Mouse (Mus musculus) CH12.LX (cell line): ENCODE measurements around the gene Adam22. TPM values are rescaled to one million over a fixed set of nuclear protein-coding genes. Genes with fewer than 3 reads are reported as not detected.

Experiments
- DNase-seq: peaks from one replicate; pipeline ENCODE4 v3.0.0-alpha.2; 2013; ENCODE audit errors: extremely low read depth
- H3K27ac ChIP-seq: 2 replicates; pipeline ENCODE4 v1.5.1; 2012; ENCODE audit warnings: low read depth, mild to moderate bottlenecking, control low read depth, moderate library complexity; ENCODE audit not compliant: insufficient read depth
- H3K27me3 ChIP-seq: replicated peaks from 2 replicates; pipeline ENCODE3; 2012; ENCODE audit warnings: inconsistent platforms
- H3K36me3 ChIP-seq, 2 experiments: replicated peaks in 1 of 2; 2 replicates each; pipeline versions ENCODE3 to v1.6.1; 2012; ENCODE audit warnings: inconsistent platforms in 1 of 2, low read length in 1 of 2, mild to moderate bottlenecking in 1 of 2, mixed read lengths in 1 of 2, moderate library complexity in 1 of 2; ENCODE audit not compliant: control insufficient read depth in 1 of 2, insufficient read depth in 1 of 2
- H3K4me1 ChIP-seq, 2 experiments: 2 replicates each; pipeline ENCODE4 v1.6.1; 2012; ENCODE audit warnings: inconsistent platforms in 1 of 2, moderate library complexity in 1 of 2; ENCODE audit not compliant: insufficient read depth in 2 of 2, control insufficient read depth in 1 of 2
- H3K4me2 ChIP-seq: 2 replicates; pipeline ENCODE4 v1.6.1; 2012; ENCODE audit warnings: low read depth, mild to moderate bottlenecking, control low read depth; ENCODE audit not compliant: poor library complexity, insufficient read depth, severe bottlenecking
- H3K4me3 ChIP-seq, 3 experiments: fragments of 150-350 bp in 1 of 3; sonication (generic) in 1 of 3; replicated peaks in 1 of 3; 2 replicates each; pipeline versions ENCODE3 to v1.5.1; 2011 to 2012; ENCODE audit warnings: low read depth in 2 of 3, low read length in 2 of 3, mild to moderate bottlenecking in 2 of 3, moderate library complexity in 2 of 3, control low read depth in 1 of 3, improper control_type of control experiment in 1 of 3, inconsistent platforms in 1 of 3, mixed read lengths in 1 of 3; ENCODE audit not compliant: poor library complexity in 1 of 3
- H3K79me2 ChIP-seq: replicated peaks from 2 replicates; pipeline ENCODE4 v1.6.1; 2012; ENCODE audit warnings: mild to moderate bottlenecking, moderate library complexity; ENCODE audit not compliant: control insufficient read depth, poor library complexity, insufficient read depth, severe bottlenecking; ENCODE audit errors: extremely low read depth
- H3K9ac ChIP-seq: 2 replicates; pipeline ENCODE4 v1.6.1; 2012; ENCODE audit warnings: low read depth, mild to moderate bottlenecking, control low read depth, moderate library complexity; ENCODE audit not compliant: insufficient read depth
- H3K9me3 ChIP-seq: replicated peaks from 2 replicates; pipeline ENCODE3; 2012; ENCODE audit warnings: low read length, inconsistent platforms, mixed read lengths
- BHLHE40 ChIP-seq: IDR thresholded peaks from 2 replicates; pipeline ENCODE4 v1.6.1; 2011; ENCODE audit warnings: mild to moderate bottlenecking, low read depth, low read length, improper control_type of control experiment
- CHD1 ChIP-seq: IDR thresholded peaks from 2 replicates; pipeline ENCODE4 v1.6.1; 2012; ENCODE audit warnings: low read depth, low read length, improper control_type of control experiment, inconsistent platforms
- CHD2 ChIP-seq: IDR thresholded peaks from 2 replicates; pipeline ENCODE4 v1.6.1; 2011; ENCODE audit warnings: low read length, improper control_type of control experiment
- CTCF ChIP-seq, 2 experiments: IDR thresholded peaks in 1 of 2; conservative IDR thresholded peaks in 1 of 2; 2 replicates each; pipeline ENCODE4 v1.5.1; 2011 to 2012; ENCODE audit warnings: low read depth in 2 of 2, low read length in 2 of 2, improper control_type of control experiment in 1 of 2, inconsistent platforms in 1 of 2, mild to moderate bottlenecking in 1 of 2, moderate library complexity in 1 of 2
- E2F4 ChIP-seq: IDR thresholded peaks from 2 replicates; pipeline ENCODE4 v1.6.1; 2011; ENCODE audit warnings: low read depth, low read length, improper control_type of control experiment; ENCODE audit not compliant: insufficient replicate concordance
- ELF1 ChIP-seq: IDR thresholded peaks from 2 replicates; pipeline ENCODE4 v1.6.1; 2014; ENCODE audit warnings: low read depth, mild to moderate bottlenecking, inconsistent platforms, low read length, improper control_type of control experiment
- EP300 ChIP-seq: IDR thresholded peaks from 2 replicates; pipeline ENCODE4 v1.6.1; 2011; ENCODE audit warnings: low read length, improper control_type of control experiment
- HCFC1 ChIP-seq: IDR thresholded peaks from 2 replicates; pipeline ENCODE4 v1.6.1; 2012; ENCODE audit warnings: low read depth, mild to moderate bottlenecking, inconsistent platforms, low read length, improper control_type of control experiment
- IRF4 ChIP-seq: IDR thresholded peaks from 2 replicates; pipeline ENCODE4 v1.6.1; 2014; ENCODE audit warnings: low read depth, mild to moderate bottlenecking, inconsistent platforms, low read length, improper control_type of control experiment
- JUN ChIP-seq: IDR thresholded peaks from 2 replicates; pipeline ENCODE4 v1.6.1; 2011; ENCODE audit warnings: low read depth, mild to moderate bottlenecking, low read length, improper control_type of control experiment, moderate library complexity; ENCODE audit not compliant: insufficient read depth
- JUND ChIP-seq: conservative IDR thresholded peaks from 2 replicates; pipeline ENCODE4 v1.6.1; 2011; ENCODE audit warnings: low read depth, low read length, improper control_type of control experiment
- MAFK ChIP-seq: IDR thresholded peaks from 2 replicates; pipeline ENCODE4 v1.6.1; 2011; ENCODE audit warnings: low read length, improper control_type of control experiment; ENCODE audit not compliant: insufficient replicate concordance
- MAX ChIP-seq: IDR thresholded peaks from 2 replicates; pipeline ENCODE4 v1.6.1; 2011; ENCODE audit warnings: low read length, improper control_type of control experiment
- MAZ ChIP-seq: IDR thresholded peaks from 2 replicates; pipeline ENCODE4 v1.6.1; 2012; ENCODE audit warnings: low read depth, mild to moderate bottlenecking, inconsistent platforms, low read length, improper control_type of control experiment, moderate library complexity
- MEF2A ChIP-seq: IDR thresholded peaks from 2 replicates; pipeline ENCODE4 v1.6.1; 2014; ENCODE audit warnings: low read depth, mild to moderate bottlenecking, inconsistent platforms, low read length, improper control_type of control experiment, borderline replicate concordance
- MXI1 ChIP-seq: IDR thresholded peaks from 2 replicates; pipeline ENCODE4 v1.6.1; 2011; ENCODE audit warnings: mild to moderate bottlenecking, low read depth, low read length, improper control_type of control experiment
- NELFE ChIP-seq: IDR thresholded peaks from 2 replicates; pipeline ENCODE4 v1.6.1; 2011; ENCODE audit warnings: low read depth, low read length, improper control_type of control experiment
- NRF1 ChIP-seq: IDR thresholded peaks from 2 replicates; pipeline ENCODE4 v1.6.1; 2014; ENCODE audit warnings: low read depth, mild to moderate bottlenecking, inconsistent platforms, low read length, improper control_type of control experiment, moderate library complexity
- PAX5 ChIP-seq: IDR thresholded peaks from 2 replicates; pipeline ENCODE4 v1.6.1; 2012; ENCODE audit warnings: low read length, inconsistent platforms, mixed read lengths
- POLR2A ChIP-seq: IDR thresholded peaks from 2 replicates; pipeline ENCODE4 v1.6.1; 2011; ENCODE audit warnings: low read depth, mild to moderate bottlenecking, improper control_type of control experiment, low read length
- POLR2AphosphoS2 ChIP-seq: IDR thresholded peaks from 2 replicates; pipeline ENCODE4 v1.6.1; 2011; ENCODE audit warnings: low read depth, low read length, improper control_type of control experiment
- SIN3A ChIP-seq: IDR thresholded peaks from 2 replicates; pipeline ENCODE4 v1.6.1; 2012; ENCODE audit warnings: low read length, improper control_type of control experiment, inconsistent platforms
- TBP ChIP-seq: conservative IDR thresholded peaks from 2 replicates; pipeline ENCODE4 v1.6.1; 2011; ENCODE audit warnings: low read depth, low read length, improper control_type of control experiment
- TCF12 ChIP-seq: IDR thresholded peaks from 2 replicates; pipeline ENCODE4 v1.6.1; 2014; ENCODE audit warnings: low read depth, mild to moderate bottlenecking, inconsistent platforms, low read length, improper control_type of control experiment
- UBTF ChIP-seq: IDR thresholded peaks from 2 replicates; pipeline ENCODE4 v1.6.1; 2012; ENCODE audit warnings: low read depth, mild to moderate bottlenecking, inconsistent platforms, low read length, improper control_type of control experiment, moderate library complexity
- USF1 ChIP-seq: IDR thresholded peaks from 2 replicates; pipeline ENCODE4 v1.6.1; 2014; ENCODE audit warnings: low read depth, mild to moderate bottlenecking, inconsistent platforms, low read length, improper control_type of control experiment
- ZC3H11A ChIP-seq: IDR thresholded peaks from 2 replicates; pipeline ENCODE4 v1.6.1; 2012; ENCODE audit warnings: low read depth, mild to moderate bottlenecking, inconsistent platforms, low read length, improper control_type of control experiment
- ZKSCAN1 ChIP-seq: IDR thresholded peaks from 2 replicates; pipeline ENCODE4 v1.6.1; 2012; ENCODE audit warnings: low read depth, inconsistent platforms, low read length, improper control_type of control experiment, borderline replicate concordance
- ZMIZ1 ChIP-seq: IDR thresholded peaks from 2 replicates; pipeline ENCODE4 v1.6.1; 2012; ENCODE audit warnings: low read depth, mild to moderate bottlenecking, inconsistent platforms, low read length, improper control_type of control experiment
- ZNF384 ChIP-seq: IDR thresholded peaks from 2 replicates; pipeline ENCODE4 v1.6.1; 2012; ENCODE audit warnings: low read depth, low read length, improper control_type of control experiment, inconsistent platforms
- dilution Hi-C: fragments of 300-500 bp; cut with MboI; formaldehyde crosslinking; loops from 2 replicates; pipeline ENCODE4 v1.14.3; 2020; ENCODE audit warnings: low sequenced_read_pairs; ENCODE audit not compliant: extremely low pct_unique_long_range_greater_than_20kb, extremely low pct_ligation_motif_present
- in situ Hi-C: fragments of 300-500 bp; cut with MboI; formaldehyde crosslinking; loops from 3 replicates; pipeline ENCODE4 v1.14.3; 2019; ENCODE audit warnings: low sequenced_read_pairs, low pct_ligation_motif_present, low pct_unique_long_range_greater_than_20kb, mixed read lengths
- polyA plus RNA-seq: library from polyadenylated mRNA; unstranded; fragments of >175 nt; gene quantifications from 2 replicates; pipeline ENCODE4 v1.2.1, GENCODE M21; 2012; ENCODE audit warnings: low read depth; ENCODE audit not compliant: insufficient read length
- total RNA-seq, 2 experiments: library from RNA; depleted of rRNA; stranded (reverse); fragments of 300-350 nt in 1 of 2; fragments of >200 nt in 1 of 2; gene quantifications; 2 replicates each; pipeline ENCODE4 v1.2.3; 2012 to 2014

The Adam22 gene
- total and polyA plus RNA-seq, 3 experiments = 0.07 to 0.55 (median 0.14) TPM

GRCm38 (mm10) chr5:8057018-8057323, 311.0 kb downstream of the Adam22 start:
- Histone ChIP-seq H3K4me3 (peak overlapping the region; percentile 85 to 93 (median 92)), H3K36me3 (peaks cover 19 to 35% of the 10 kb centered on the region in 2 experiments), H3K27ac (no peak overlapping the region), H3K9me3 (no peaks in the 10 kb centered on the region), H3K4me2 (peak overlapping the region; percentile 67), H3K79me2 (peaks cover 6% of the 10 kb centered on the region; the same call in 1 of the 2 replicates), H3K4me1 (peaks cover 3 to 21% of the 10 kb centered on the region in 2 experiments), H3K9ac (peak overlapping the region; percentile 84)
- DNase-seq = no peak
- in situ Hi-C loops (no loop called here), dilution Hi-C loops (no loop called here)
- TF ChIP-seq USF1 = no peak
- no peak for TF ChIP-seq ZKSCAN1
- TF ChIP-seq JUN = no peak
- no peak for TF ChIP-seq JUND
- TF ChIP-seq, all 38 proteins: peak for 0
- no peaks in the 10 kb centered on the region for H3K27me3 ChIP-seq

- in situ Hi-C loops = no loop called here
- H3K4me3 ChIP-seq = peak overlapping the region; percentile 85 to 93 (median 92)
- peaks cover 6% of the 10 kb centered on the region; the same call in 1 of the 2 replicates for H3K79me2 ChIP-seq
- peaks cover 19 to 29% of the 10 kb centered on the region in 2 experiments for H3K36me3 ChIP-seq
- peak overlapping the region; percentile 84 for H3K9ac ChIP-seq
- H3K27ac ChIP-seq = peak overlapping the region; percentile 70
- peak overlapping the region; percentile 97 for H3K4me2 ChIP-seq
- no peaks in the 10 kb centered on the region for H3K9me3 ChIP-seq
- dilution Hi-C loops = no loop called here
- DNase-seq = peak; percentile 50
- no peaks in the 10 kb centered on the region for H3K27me3 ChIP-seq
- peaks cover 3 to 21% of the 10 kb centered on the region in 2 experiments for H3K4me1 ChIP-seq
- TF ChIP-seq HCFC1 (peak; percentile 31; the same call in 1 of the 2 replicates), ZC3H11A (no peak), UBTF (0 out of 2 replicates have a peak, but pooled peaks have one; percentile 71), ZNF384 (0 out of 2 replicates have a peak, but pooled peaks have one; percentile 1), JUN (no peak), MXI1 (0 out of 2 replicates have a peak, but pooled peaks have one; percentile 78), ZMIZ1 (peak; percentile 83; the same call in 1 of the 2 replicates), POLR2A (peak; percentile 72), MAZ (no peak), TCF12 (peak; percentile 78), MAX (peak; percentile 29; the same call in 1 of the 2 replicates), CTCF (conservative IDR thresholded peaks at IDR 0.05 in 1 of 2, IDR thresholded peaks at IDR 0.05 in 1 of 2; ENCODE audit: low read depth in 2 of 2, low read length in 2 of 2) (no peak), ZKSCAN1 (no peak), NRF1 (no peak), IRF4 (no peak), MAFK (no peak), NELFE (peak; percentile 78), MEF2A (peak; percentile 31; the same call in 1 of the 2 replicates), PAX5 (no peak), CHD2 (no peak), JUND (no peak), EP300 (no peak), ELF1 (peak; percentile 29; the same call in 1 of the 2 replicates), E2F4 (no peak), SIN3A (peak; percentile 86; the same call in 1 of the 2 replicates), TBP (peak; percentile 82; the same call in 1 of the 2 replicates), USF1 (no peak), BHLHE40 (no peak), CHD1 (peak; percentile 98), POLR2AphosphoS2 (peak; percentile 74; the same call in 1 of the 2 replicates)
Measured at GRCm38 (mm10) chr5:8056141-8057017, 311.6 kb downstream of the Adam22 start.
